Mouse (Mus musculus) forebrain, embryonic 12.5 days (tissue): Measurements from ENCODE around the gene Sox5. TPM values are rescaled to one million over a fixed set of nuclear protein-coding genes. Genes with fewer than 3 reads are reported as not detected.

ENCODE experiments used
- ATAC-seq: fragments of 200-750 bp; cut with Nextera tagmentation; 2 replicates; pipeline ENCODE4 v1.8.0; 2017; ENCODE audit warnings: moderate TSS enrichment; ENCODE audit not compliant: low FRiP score
- H3K27ac ChIP-seq: fragments of 300-500 bp; sonication (generic); 2 replicates; pipeline ENCODE4 v1.5.1; 2016; ENCODE audit warnings: mild to moderate bottlenecking
- H3K27me3 ChIP-seq: fragments of 300-500 bp; sonication (generic); 2 replicates; pipeline ENCODE4 v1.6.1; 2016; ENCODE audit warnings: mild to moderate bottlenecking
- H3K36me3 ChIP-seq: fragments of 300-500 bp; sonication (generic); replicated peaks from 2 replicates; pipeline ENCODE4 v1.6.1; 2016; ENCODE audit warnings: mild to moderate bottlenecking
- H3K4me1 ChIP-seq: fragments of 300-500 bp; sonication (generic); 2 replicates; pipeline ENCODE4 v1.6.1; 2016
- H3K4me2 ChIP-seq: fragments of 300-500 bp; sonication (generic); 2 replicates; pipeline ENCODE4 v1.6.1; 2016; ENCODE audit warnings: mild to moderate bottlenecking, moderate library complexity
- H3K4me3 ChIP-seq: fragments of 300-500 bp; sonication (generic); replicated peaks from 2 replicates; pipeline ENCODE4 v1.5.1; 2016; ENCODE audit warnings: mild to moderate bottlenecking
- H3K9ac ChIP-seq: fragments of 300-500 bp; sonication (generic); 2 replicates; pipeline ENCODE4 v1.6.1; 2016; ENCODE audit warnings: mild to moderate bottlenecking
- H3K9me3 ChIP-seq: fragments of 300-500 bp; sonication (generic); 2 replicates; pipeline ENCODE4 v1.6.1; 2016
- WGBS: fragments of 180-500 bp; shearing (Covaris S2); methylation state at CpG from one replicate; pipeline ENCODE4 v1.1.7; 2016; 5-methylcytosine and 5-hydroxymethylcytosine counted together
- polyA plus RNA-seq: library from polyadenylated mRNA; unstranded; fragments of >200 nt; fragmentation: Nextera tagmentation; extraction: Ambion mirVana; gene quantifications from 2 replicates; pipeline ENCODE4 v1.2.1, GENCODE M21; 2016

The Sox5 gene
- polyA plus RNA-seq, 1 experiment from 2014 or later = 89.0 TPM

GRCm38 (mm10) chr6:144641888-144642287, 139.9 kb downstream of the Sox5 start:
- Histone ChIP-seq H3K4me1 (peaks cover 22% of the 10 kb centered on the region), H3K9me3 (no peaks in the 10 kb centered on the region), H3K4me2 (no peak overlapping the region), H3K36me3 (no peaks in the 10 kb centered on the region), H3K4me3 (no peak overlapping the region), H3K27me3 (peaks cover 7% of the 10 kb centered on the region; the same call in 1 of the 2 replicates), H3K27ac (no peak overlapping the region), H3K9ac (no peak overlapping the region)
- ATAC-seq = no peak
- 78% methylated on average over 5 of the region's 5 CpGs for WGBS

DNA sequence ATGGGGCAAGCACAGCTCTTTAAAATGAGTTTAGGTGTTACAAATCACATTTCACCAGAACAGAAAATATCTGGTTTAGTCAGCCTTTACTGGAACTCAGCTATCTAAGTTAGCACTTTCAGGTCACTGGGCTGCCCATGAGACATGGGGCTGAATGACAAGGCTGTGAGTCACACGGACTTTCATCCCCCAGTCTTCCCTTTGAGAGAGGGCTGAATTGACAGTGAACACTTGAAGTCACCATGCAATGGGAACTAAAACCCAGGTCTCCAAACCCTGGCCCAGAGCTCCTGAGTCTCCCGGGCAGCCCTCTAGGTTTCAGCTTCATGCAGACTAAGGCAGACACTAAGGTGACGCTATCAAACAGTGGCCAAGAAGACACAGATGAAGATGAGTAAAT, 141.2 kb downstream of the Sox5 start:
- no peak overlapping the region for H3K27ac ChIP-seq
- H3K27me3 ChIP-seq = peaks cover 12% of the 10 kb centered on the region; the same call in 1 of the 2 replicates
- H3K4me2 ChIP-seq = no peak overlapping the region
- no peaks in the 10 kb centered on the region for H3K9me3 ChIP-seq
- no peak for ATAC-seq
- no peaks in the 10 kb centered on the region for H3K36me3 ChIP-seq
- no peak overlapping the region for H3K9ac ChIP-seq
- H3K4me1 ChIP-seq = peaks cover 22% of the 10 kb centered on the region
- 85% methylated on average over 3 of the region's 3 CpGs for WGBS
- H3K4me3 ChIP-seq = no peak overlapping the region

DNA sequence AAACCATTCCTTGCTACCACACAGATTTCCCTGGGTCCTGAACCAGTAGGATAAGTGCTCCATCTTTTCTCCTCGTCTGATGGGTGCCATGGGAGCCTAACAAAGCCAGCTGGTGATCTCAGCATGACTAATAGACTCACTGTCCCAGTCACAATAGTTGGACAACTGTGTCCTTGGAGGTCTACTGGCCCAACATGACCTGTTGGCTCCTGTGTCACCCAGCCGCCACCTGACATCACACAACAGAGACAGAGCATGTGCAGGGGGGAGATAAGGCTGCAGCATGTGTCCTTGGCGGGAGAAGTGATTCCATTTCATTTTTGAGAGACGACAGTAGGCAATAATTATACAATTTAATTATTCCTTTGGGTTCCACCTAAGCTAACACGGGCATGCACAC, 143.2 kb downstream of the Sox5 start:
- Histone ChIP-seq H3K4me3 (no peak overlapping the region), H3K4me1 (peaks cover 22% of the 10 kb centered on the region), H3K9me3 (no peaks in the 10 kb centered on the region), H3K4me2 (no peak overlapping the region), H3K27me3 (peaks cover 12% of the 10 kb centered on the region; the same call in 1 of the 2 replicates), H3K9ac (no peak overlapping the region), H3K27ac (no peak overlapping the region), H3K36me3 (no peaks in the 10 kb centered on the region)
- no peak for ATAC-seq
- 56% methylated on average over 5 of the region's 5 CpGs for WGBS

GRCm38 (mm10) chr6:144627539-144628115, 154.2 kb downstream of the Sox5 start:
- ATAC-seq = no peak
- WGBS = 91% methylated on average over 7 of the region's 7 CpGs
- Histone ChIP-seq H3K36me3 (no peaks in the 10 kb centered on the region), H3K27ac (no peak overlapping the region), H3K9me3 (no peaks in the 10 kb centered on the region), H3K4me1 (no peaks in the 10 kb centered on the region), H3K9ac (no peak overlapping the region), H3K27me3 (no peaks in the 10 kb centered on the region), H3K4me3 (no peak overlapping the region), H3K4me2 (no peak overlapping the region)

DNA sequence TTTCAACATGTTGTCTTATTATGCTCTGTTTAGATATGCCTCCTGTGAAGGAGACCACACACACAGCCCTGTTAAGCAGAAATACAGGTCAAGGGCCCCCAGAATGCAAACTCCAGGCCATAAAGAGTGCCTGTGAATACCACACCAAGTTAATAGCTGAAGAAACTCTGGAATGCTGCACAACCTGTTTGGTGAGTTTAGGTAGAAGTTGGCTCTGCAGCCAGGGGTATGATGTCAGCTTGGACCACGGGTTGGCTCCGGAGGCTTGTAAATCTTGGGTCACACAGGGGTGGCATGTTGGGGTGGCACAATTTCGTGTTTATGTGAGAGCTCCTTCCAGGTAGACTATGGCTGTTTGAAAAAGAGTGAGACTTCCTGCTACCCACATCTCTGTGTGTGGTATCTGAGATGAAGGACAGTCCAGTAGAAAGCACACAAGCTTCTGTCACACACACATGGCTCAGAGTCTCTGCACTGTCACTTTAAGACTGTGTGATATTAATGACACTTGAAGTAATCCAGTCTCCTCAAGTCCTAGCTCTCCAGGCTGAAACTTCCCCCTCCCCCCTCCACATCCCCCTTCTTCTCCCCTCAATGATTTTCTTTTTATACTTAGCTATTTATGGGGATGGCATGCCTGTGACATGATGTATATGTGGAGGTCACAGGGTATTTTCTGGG, 160.5 kb downstream of the Sox5 start:
- WGBS = 57% methylated on average over 3 of the region's 3 CpGs

GRCm38 (mm10) chr6:144611383-144611791, 170.4 kb downstream of the Sox5 start:
- WGBS = 13% methylated on average over 4 of the region's 4 CpGs
- H3K9me3 ChIP-seq = no peaks in the 10 kb centered on the region
- 0 out of 2 replicates have a peak overlapping the region, but pooled peaks have one; percentile 13 for H3K9ac ChIP-seq
- no peaks in the 10 kb centered on the region for H3K27me3 ChIP-seq
- peak overlapping the region; percentile 30 for H3K4me2 ChIP-seq
- H3K27ac ChIP-seq = peak overlapping the region; percentile 63
- ATAC-seq = peak; percentile 91
- H3K4me1 ChIP-seq = peaks cover 15% of the 10 kb centered on the region
- H3K4me3 ChIP-seq = no peak overlapping the region
- H3K36me3 ChIP-seq = no peaks in the 10 kb centered on the region

More for the DNA sequence above, 160.5 kb downstream of the Sox5 start:
- Histone ChIP-seq H3K9me3 (no peaks in the 10 kb centered on the region), H3K4me3 (no peak overlapping the region), H3K4me1 (peaks cover 2% of the 10 kb centered on the region; the same call in 1 of the 2 replicates), H3K27me3 (no peaks in the 10 kb centered on the region), H3K9ac (no peak overlapping the region), H3K4me2 (no peak overlapping the region), H3K36me3 (no peaks in the 10 kb centered on the region), H3K27ac (no peak overlapping the region)
- ATAC-seq = no peak

GRCm38 (mm10) chr6:144610878-144611277, 170.9 kb downstream of the Sox5 start:
- WGBS = 59% methylated on average over 8 of the region's 8 CpGs
- H3K27ac ChIP-seq = peak overlapping the region; percentile 63
- ATAC-seq = peak; percentile 42
- peaks cover 15% of the 10 kb centered on the region for H3K4me1 ChIP-seq
- H3K4me2 ChIP-seq = peak overlapping the region; percentile 30; the same call in 1 of the 2 replicates
- no peak overlapping the region for H3K4me3 ChIP-seq
- no peaks in the 10 kb centered on the region for H3K36me3 ChIP-seq
- H3K9ac ChIP-seq = 0 out of 2 replicates have a peak overlapping the region, but pooled peaks have one; percentile 13
- H3K9me3 ChIP-seq = no peaks in the 10 kb centered on the region
- no peaks in the 10 kb centered on the region for H3K27me3 ChIP-seq

- Histone ChIP-seq H3K36me3 (no peaks in the 10 kb centered on the region), H3K4me1 (peaks cover 12% of the 10 kb centered on the region), H3K4me3 (no peak overlapping the region), H3K27me3 (no peaks in the 10 kb centered on the region), H3K27ac (no peak overlapping the region), H3K4me2 (no peak overlapping the region), H3K9me3 (no peaks in the 10 kb centered on the region), H3K9ac (no peak overlapping the region)
- whole genome bisulfite sequencing = 89% methylated on average over 4 of the region's 4 CpGs
- ATAC-seq = no peak
These were observed 178.9 kb downstream of the Sox5 start for GRCm38 (mm10) chr6:144602883-144603282.

DNA sequence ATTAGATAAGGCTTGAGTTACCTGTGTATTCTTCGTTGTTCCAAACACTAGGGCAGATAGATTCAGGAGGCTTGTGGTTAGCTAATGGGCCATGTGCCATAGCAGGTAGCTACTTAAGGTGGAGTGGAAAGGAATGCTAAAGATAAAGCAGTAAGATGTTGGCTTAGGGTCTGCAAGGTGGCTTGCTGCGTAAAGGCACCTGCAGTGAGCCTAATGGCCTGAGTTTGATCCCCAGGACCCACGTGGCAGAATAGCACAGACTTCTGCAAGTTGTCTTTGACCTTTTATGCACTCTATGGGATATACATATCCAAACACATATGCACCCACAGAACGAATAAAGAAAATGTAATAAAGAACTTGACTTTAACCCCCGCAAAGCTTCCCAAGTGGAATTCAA, 181.4 kb downstream of the Sox5 start:
- 83% methylated on average over 5 of the region's 5 CpGs for WGBS
- Histone ChIP-seq H3K9ac (no peak overlapping the region), H3K4me3 (no peak overlapping the region), H3K36me3 (no peaks in the 10 kb centered on the region), H3K4me1 (peaks cover 12% of the 10 kb centered on the region), H3K9me3 (no peaks in the 10 kb centered on the region), H3K27me3 (no peaks in the 10 kb centered on the region), H3K27ac (no peak overlapping the region), H3K4me2 (no peak overlapping the region)
- ATAC-seq = no peak

DNA sequence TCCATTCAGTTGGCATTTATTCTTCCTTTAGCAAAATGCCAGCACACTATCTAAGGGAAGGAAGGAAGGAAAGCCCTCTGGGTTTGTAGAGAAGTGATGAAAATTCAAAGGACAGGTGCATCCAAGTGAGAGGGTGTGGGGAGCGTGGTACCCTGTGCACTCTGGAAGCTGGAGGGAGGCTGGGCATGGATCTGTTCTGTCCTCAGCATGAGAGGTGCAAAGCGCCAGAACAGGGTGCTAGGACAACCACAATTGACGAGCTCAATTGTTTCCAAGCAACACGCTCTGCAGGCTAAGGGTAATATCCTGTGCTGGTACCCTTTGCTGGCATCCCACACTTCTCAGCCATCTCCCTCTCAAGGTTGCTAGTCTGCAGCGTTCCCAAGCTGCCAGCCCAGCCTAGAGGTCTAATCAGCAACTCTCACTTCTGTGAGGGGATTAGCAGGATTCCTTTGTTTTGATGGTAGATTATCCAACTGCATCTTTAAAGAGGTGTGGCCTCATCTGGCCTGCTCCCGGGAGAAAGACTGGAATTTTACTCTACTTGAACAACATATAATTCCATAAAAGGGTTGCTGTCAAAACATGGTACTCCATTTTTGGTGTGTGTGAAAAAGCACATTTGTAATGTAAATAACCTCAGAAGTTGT, 183.3 kb downstream of the Sox5 start:
- no peaks in the 10 kb centered on the region for H3K36me3 ChIP-seq
- no peak overlapping the region for H3K4me3 ChIP-seq
- no peaks in the 10 kb centered on the region for H3K9me3 ChIP-seq
- no peaks in the 10 kb centered on the region for H3K27me3 ChIP-seq
- no peak overlapping the region for H3K4me2 ChIP-seq
- WGBS = 13% methylated on average over 6 of the region's 6 CpGs
- H3K4me1 ChIP-seq = peaks cover 12% of the 10 kb centered on the region
- H3K9ac ChIP-seq = peak overlapping the region; percentile 29; the same call in 1 of the 2 replicates
- peak; percentile 57; the same call in 1 of the 2 replicates for ATAC-seq
- H3K27ac ChIP-seq = 0 out of 2 replicates have a peak overlapping the region, but pooled peaks have one; percentile 25

DNA sequence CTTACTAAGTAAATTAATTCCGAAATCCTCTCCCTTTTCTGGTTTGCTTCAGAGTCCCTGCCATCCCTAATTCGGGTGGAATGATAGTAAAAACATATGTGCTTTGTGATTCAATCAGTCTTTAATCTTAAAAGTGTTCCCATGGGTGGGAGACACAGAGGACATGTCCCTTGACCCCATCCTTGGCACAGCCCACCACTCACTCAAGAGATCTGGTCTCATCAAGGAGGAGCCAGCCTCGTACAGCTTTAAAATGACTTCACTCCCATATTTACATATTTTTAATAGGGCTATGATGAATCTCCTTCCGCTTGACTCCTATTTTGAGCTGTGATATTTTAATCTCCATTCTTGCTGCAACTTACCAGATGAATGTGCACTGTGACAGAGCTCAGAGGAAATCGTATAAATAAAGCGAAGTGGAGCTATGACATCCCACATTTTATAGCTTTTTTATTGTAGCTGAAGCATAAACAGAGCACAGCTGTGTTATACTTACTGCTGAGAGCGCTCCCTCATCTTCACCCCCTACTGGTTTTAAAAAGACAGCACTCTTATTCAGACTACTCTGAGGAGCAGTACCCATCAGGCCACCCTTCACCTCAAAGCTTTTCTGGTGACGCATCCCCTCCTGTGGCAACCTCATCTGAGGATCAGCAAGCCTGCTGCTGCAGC, 185.1 kb downstream of the Sox5 start:
- Histone ChIP-seq H3K27ac (no peak overlapping the region), H3K4me1 (peaks cover 12% of the 10 kb centered on the region), H3K4me2 (no peak overlapping the region), H3K36me3 (no peaks in the 10 kb centered on the region), H3K4me3 (no peak overlapping the region), H3K27me3 (no peaks in the 10 kb centered on the region), H3K9me3 (no peaks in the 10 kb centered on the region), H3K9ac (no peak overlapping the region)
- 72% methylated on average over 8 of the region's 8 CpGs for WGBS
- 0 out of 2 replicates have a peak, but pooled peaks have one; percentile 9 for ATAC-seq

GRCm38 (mm10) chr6:144584854-144585253, 196.9 kb downstream of the Sox5 start:
- 54% methylated on average over 5 of the region's 5 CpGs for WGBS
- H3K4me1 ChIP-seq = peaks cover 6% of the 10 kb centered on the region
- H3K36me3 ChIP-seq = no peaks in the 10 kb centered on the region
- no peak overlapping the region for H3K4me2 ChIP-seq
- no peak overlapping the region for H3K9ac ChIP-seq
- ATAC-seq = no peak
- no peak overlapping the region for H3K27ac ChIP-seq
- no peaks in the 10 kb centered on the region for H3K9me3 ChIP-seq
- 0 out of 2 replicates have a peak, but pooled peaks cover 5% of the 10 kb centered on the region for H3K27me3 ChIP-seq
- H3K4me3 ChIP-seq = no peak overlapping the region
